Mouse (Mus musculus): ENCODE measurements at regions not wholly inside any gene's neighbourhood (a gene's known extent, or its start where the extent isn't known, plus 50 kb on each side); places are given as distances from the start of the nearest gene placed in this dataset.

DNA sequence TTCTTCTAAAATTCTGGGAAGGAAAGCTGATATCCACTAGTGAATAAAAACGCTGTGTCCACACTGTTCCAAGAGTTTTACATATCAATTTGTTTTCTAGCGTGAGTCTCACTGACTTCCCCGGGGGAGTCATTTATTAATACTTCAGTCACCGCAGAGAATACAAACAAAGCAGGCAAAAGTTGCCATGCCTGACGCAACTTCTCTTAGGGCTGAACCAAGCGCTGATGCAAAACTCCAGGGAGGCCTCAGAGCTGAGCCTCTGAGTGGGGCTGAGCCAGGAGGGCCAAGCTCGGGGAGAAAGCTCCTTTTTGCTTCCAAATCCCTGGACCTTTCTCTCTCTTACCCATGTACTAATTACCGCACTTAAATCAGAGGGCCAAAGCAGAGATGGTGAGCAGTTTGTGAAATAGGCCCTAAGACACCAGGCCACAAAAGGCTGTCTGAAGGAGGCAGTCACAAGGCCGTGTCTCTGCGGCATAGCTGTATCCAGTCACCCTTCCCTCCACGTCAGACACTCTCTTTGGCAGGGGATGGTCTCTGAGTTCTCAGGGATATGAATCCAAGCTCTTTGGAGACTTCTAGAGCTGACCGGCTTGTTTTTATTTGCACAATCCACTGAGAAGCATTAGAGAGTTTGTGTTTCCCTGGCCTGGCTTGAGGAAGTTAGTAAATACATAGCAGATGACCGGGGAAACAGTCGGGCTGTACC lies 260.2 kb upstream of the Jarid2 start:
- TF ChIP-seq CTCF (IDR thresholded peaks at IDR 0.05; ENCODE audit: control insufficient read depth, insufficient read depth, low read length) (no peak), POLR2A (IDR thresholded peaks at IDR 0.05; ENCODE audit: borderline replicate concordance, control insufficient read depth, low read depth, low read length) (no peak)

All from bone marrow, adult 2 months (tissue).